Mouse (Mus musculus): ENCODE data around the gene Srsf2. TPM values are rescaled to one million over a fixed set of nuclear protein-coding genes. Genes with fewer than 3 reads are reported as not detected.
A peak's percentile ranks its signal among the peaks of the same experiment; 100 is the strongest.

Gene Srsf2
- polyA plus RNA-seq, 1 experiment from 2014 or later = 830 TPM

GRCm38 (mm10) chr11:116843261-116844233 lies 9.3 kb downstream of the Srsf2 start, which contains the start of the genes Mettl23 and Jmjd6:
Gene Mettl23, plus strand, starts transcription at chr11:116843278.
Gene Jmjd6, minus strand, starts transcription at chr11:116843449.
- Histone ChIP-seq H3K4me1 (peaks cover 66% of the 10 kb centered on the region), H3K9ac (peak within 1 kb of the TSS; percentile 90), H3K9me3 (no peaks in the 10 kb centered on the region), H3K27ac (peak within 1 kb of the TSS; percentile 97), H3K4me2 (peak within 1 kb of the TSS; percentile 80), H3K4me3 (peak within 1 kb of the TSS; percentile 83), H3K27me3 (no peaks in the 10 kb centered on the region), H3K36me3 (peaks cover 40% of the 10 kb centered on the region)
- WGBS = 1% methylated on average over 72 of the region's 72 CpGs
- peak; percentile 89 for ATAC-seq (ENCODE audit: insufficient number of reproducible peaks, insufficient read depth, low FRiP score, low TSS enrichment, low read depth)

GRCm38 (mm10) chr11:116842531-116843260 lies 10.2 kb downstream of the Srsf2 start:
- Histone ChIP-seq H3K4me1 (peaks cover 61% of the 10 kb centered on the region), H3K4me2 (peak overlapping the region; percentile 80), H3K27ac (peak overlapping the region; percentile 97), H3K9me3 (no peaks in the 10 kb centered on the region), H3K27me3 (no peaks in the 10 kb centered on the region), H3K36me3 (peaks cover 40% of the 10 kb centered on the region), H3K9ac (peak overlapping the region; percentile 90), H3K4me3 (peak overlapping the region; percentile 83)
- under 1% methylated on average over 72 of the region's 73 CpGs for WGBS
- ATAC-seq (ENCODE audit: insufficient number of reproducible peaks, insufficient read depth, low FRiP score, low TSS enrichment, low read depth) = peak; percentile 58

- no peak for ATAC-seq (ENCODE audit: insufficient number of reproducible peaks, insufficient read depth, low FRiP score, low TSS enrichment, low read depth)
- 78% methylated on average over 4 of the region's 4 CpGs for WGBS
Observed at GRCm38 (mm10) chr11:116840748-116841147, 12.1 kb downstream of the Srsf2 start.

GRCm38 (mm10) chr11:116839601-116840000 lies 13.3 kb downstream of the Srsf2 start:
- no peak for ATAC-seq (ENCODE audit: insufficient number of reproducible peaks, insufficient read depth, low FRiP score, low TSS enrichment, low read depth)
- H3K4me1 ChIP-seq = peaks cover 35% of the 10 kb centered on the region
- H3K4me2 ChIP-seq = peak overlapping the region; percentile 9; the same call in 1 of the 2 replicates
- H3K27me3 ChIP-seq = no peaks in the 10 kb centered on the region
- H3K4me3 ChIP-seq = no peak overlapping the region
- 0 out of 2 replicates have a peak overlapping the region, but pooled peaks have one; percentile 2 for H3K27ac ChIP-seq
- peaks cover 68% of the 10 kb centered on the region for H3K36me3 ChIP-seq
- 77% methylated on average over 7 of the region's 7 CpGs for WGBS
- peak overlapping the region; percentile 44; the same call in 1 of the 2 replicates for H3K9ac ChIP-seq
- H3K9me3 ChIP-seq = no peaks in the 10 kb centered on the region

More at GRCm38 (mm10) chr11:116840748-116841147, 12.1 kb downstream of the Srsf2 start:
- Histone ChIP-seq H3K4me1 (peaks cover 43% of the 10 kb centered on the region), H3K4me3 (peak overlapping the region; percentile 83), H3K4me2 (peak overlapping the region; percentile 80), H3K36me3 (peaks cover 57% of the 10 kb centered on the region), H3K27me3 (no peaks in the 10 kb centered on the region), H3K9me3 (no peaks in the 10 kb centered on the region), H3K9ac (peak overlapping the region; percentile 90), H3K27ac (no peak overlapping the region)

GRCm38 (mm10) chr11:116838936-116839335 lies 14.0 kb downstream of the Srsf2 start:
- ATAC-seq (ENCODE audit: insufficient number of reproducible peaks, insufficient read depth, low FRiP score, low TSS enrichment, low read depth) = no peak
- 86% methylated on average over 14 of the region's 14 CpGs for WGBS
- Histone ChIP-seq H3K27ac (no peak overlapping the region), H3K4me1 (peaks cover 29% of the 10 kb centered on the region), H3K36me3 (peaks cover 75% of the 10 kb centered on the region), H3K27me3 (no peaks in the 10 kb centered on the region), H3K9me3 (no peaks in the 10 kb centered on the region), H3K4me2 (no peak overlapping the region), H3K9ac (0 out of 2 replicates have a peak overlapping the region, but pooled peaks have one; percentile 21), H3K4me3 (no peak overlapping the region)

- no peak overlapping the region for H3K9ac ChIP-seq
- peaks cover 37% of the 10 kb centered on the region for H3K4me1 ChIP-seq
- 95% methylated on average over 10 of the region's 10 CpGs for WGBS
- no peak overlapping the region for H3K4me2 ChIP-seq
- H3K9me3 ChIP-seq = no peaks in the 10 kb centered on the region
- H3K27ac ChIP-seq = no peak overlapping the region
- ATAC-seq (ENCODE audit: insufficient number of reproducible peaks, insufficient read depth, low FRiP score, low TSS enrichment, low read depth) = no peak
- H3K27me3 ChIP-seq = no peaks in the 10 kb centered on the region
- peaks cover 90% of the 10 kb centered on the region for H3K36me3 ChIP-seq
- no peak overlapping the region for H3K4me3 ChIP-seq
Observed at GRCm38 (mm10) chr11:116837441-116837840, 15.5 kb downstream of the Srsf2 start.

- ATAC-seq (ENCODE audit: insufficient number of reproducible peaks, insufficient read depth, low FRiP score, low TSS enrichment, low read depth) = no peak
- Histone ChIP-seq H3K4me2 (no peak overlapping the region), H3K27ac (no peak overlapping the region), H3K27me3 (no peaks in the 10 kb centered on the region), H3K9me3 (no peaks in the 10 kb centered on the region), H3K36me3 (peaks cover 91% of the 10 kb centered on the region), H3K4me1 (peaks cover 34% of the 10 kb centered on the region), H3K4me3 (no peak overlapping the region), H3K9ac (no peak overlapping the region)
- WGBS = 85% methylated on average over 4 of the region's 4 CpGs
Observed at GRCm38 (mm10) chr11:116836283-116836682, 16.6 kb downstream of the Srsf2 start.

GRCm38 (mm10) chr11:116834954-116835353 lies 17.9 kb downstream of the Srsf2 start:
- Histone ChIP-seq H3K27me3 (no peaks in the 10 kb centered on the region), H3K27ac (no peak overlapping the region), H3K36me3 (peaks cover 82% of the 10 kb centered on the region), H3K9ac (no peak overlapping the region), H3K4me1 (peaks cover 21% of the 10 kb centered on the region), H3K9me3 (no peaks in the 10 kb centered on the region), H3K4me2 (no peak overlapping the region), H3K4me3 (no peak overlapping the region)
- ATAC-seq (ENCODE audit: insufficient number of reproducible peaks, insufficient read depth, low FRiP score, low TSS enrichment, low read depth) = no peak
- WGBS = 87% methylated on average over 1 of the region's 1 CpGs

GRCm38 (mm10) chr11:116832172-116832685 lies 20.7 kb downstream of the Srsf2 start:
- H3K4me1 ChIP-seq = peaks cover 28% of the 10 kb centered on the region
- 32% methylated on average over 3 of the region's 4 CpGs for WGBS
- H3K9me3 ChIP-seq = no peaks in the 10 kb centered on the region
- no peak overlapping the region; the same call in 1 of the 2 replicates for H3K9ac ChIP-seq
- no peak overlapping the region for H3K4me2 ChIP-seq
- no peak for ATAC-seq (ENCODE audit: insufficient number of reproducible peaks, insufficient read depth, low FRiP score, low TSS enrichment, low read depth)
- H3K27ac ChIP-seq = peak overlapping the region; percentile 23; the same call in 1 of the 2 replicates
- no peak overlapping the region for H3K4me3 ChIP-seq
- no peaks in the 10 kb centered on the region for H3K27me3 ChIP-seq
- peaks cover 55% of the 10 kb centered on the region for H3K36me3 ChIP-seq

- Histone ChIP-seq H3K36me3 (peaks cover 9% of the 10 kb centered on the region), H3K4me3 (peak within 1 kb of the TSS; percentile 73), H3K9ac (peak within 1 kb of the TSS; percentile 87), H3K4me1 (peaks cover 37% of the 10 kb centered on the region), H3K9me3 (no peaks in the 10 kb centered on the region), H3K27ac (0 out of 2 replicates have a peak within 1 kb of the TSS, but pooled peaks have one; percentile 16), H3K27me3 (no peaks in the 10 kb centered on the region), H3K4me2 (peak within 1 kb of the TSS; percentile 89)
- WGBS = under 1% methylated on average over 62 of the region's 71 CpGs
- 0 out of 2 replicates have a peak, but pooled peaks have one; percentile 17 for ATAC-seq (ENCODE audit: insufficient number of reproducible peaks, insufficient read depth, low FRiP score, low TSS enrichment, low read depth)
Observed at GRCm38 (mm10) chr11:116827534-116828165, 25.2 kb downstream of the Srsf2 start, which contains the start of gene Mxra7. Gene Mxra7, minus strand, starts transcription at chr11:116828046.

Data from embryonic facial prominence, embryonic 13.5 days (tissue).